Mouse (Mus musculus) liver, embryonic 12.5 days (tissue): ENCODE data around the gene Cbfa2t3. TPM values are rescaled to one million over a fixed set of nuclear protein-coding genes. Genes with fewer than 3 reads are reported as not detected.

Experiments
- ATAC-seq: fragments of 200-750 bp; cut with Nextera tagmentation; 2 replicates; pipeline ENCODE4 v1.8.0; 2017; ENCODE audit warnings: moderate number of reproducible peaks, mild to moderate bottlenecking, moderate library complexity
- H3K27ac ChIP-seq: fragments of 300-500 bp; sonication (generic); 2 replicates; pipeline ENCODE4 v1.5.1; 2016; ENCODE audit warnings: mild to moderate bottlenecking
- H3K27me3 ChIP-seq: fragments of 300-500 bp; sonication (generic); replicated peaks from 2 replicates; pipeline ENCODE4 v1.6.1; 2016; ENCODE audit warnings: mild to moderate bottlenecking, moderate library complexity
- H3K36me3 ChIP-seq: fragments of 300-500 bp; sonication (generic); 2 replicates; pipeline ENCODE4 v1.6.1; 2016; ENCODE audit warnings: mild to moderate bottlenecking, moderate library complexity
- H3K4me1 ChIP-seq: fragments of 300-500 bp; sonication (generic); 2 replicates; pipeline ENCODE4 v1.6.1; 2016
- H3K4me2 ChIP-seq: fragments of 300-500 bp; sonication (generic); 2 replicates; pipeline ENCODE4 v1.6.1; 2016; ENCODE audit warnings: mild to moderate bottlenecking, moderate library complexity
- H3K4me3 ChIP-seq: fragments of 300-500 bp; sonication (generic); 2 replicates; pipeline ENCODE4 v1.5.1; 2016; ENCODE audit warnings: mild to moderate bottlenecking, moderate library complexity
- H3K9ac ChIP-seq: fragments of 300-500 bp; sonication (generic); 2 replicates; pipeline ENCODE4 v1.6.1; 2016; ENCODE audit warnings: mild to moderate bottlenecking, moderate library complexity
- H3K9me3 ChIP-seq: fragments of 300-500 bp; sonication (generic); replicated peaks from 2 replicates; pipeline ENCODE4 v1.6.1; 2016; ENCODE audit warnings: mild to moderate bottlenecking, moderate library complexity
- WGBS: fragments of 180-500 bp; shearing (Covaris S2); methylation state at CpG from one replicate; pipeline ENCODE4 v1.1.7; 2016; ENCODE audit not compliant: insufficient replicate concordance; 5-methylcytosine and 5-hydroxymethylcytosine counted together
- polyA plus RNA-seq: library from polyadenylated mRNA; unstranded; fragments of >200 nt; fragmentation: Nextera tagmentation; extraction: Ambion mirVana; gene quantifications from 2 replicates; pipeline ENCODE4 v1.2.1, GENCODE M21; 2016

The Cbfa2t3 gene
- polyA plus RNA-seq, 1 experiment from 2014 or later: 7.7 TPM

- ATAC-seq: no peak
- Histone ChIP-seq H3K4me2 (peak overlapping the region; percentile 48; the same call in 1 of the 2 replicates), H3K4me3 (no peak overlapping the region), H3K9ac (peak overlapping the region; percentile 49; the same call in 1 of the 2 replicates), H3K9me3 (no peaks in the 10 kb centered on the region), H3K36me3 (no peaks in the 10 kb centered on the region), H3K27me3 (peaks cover 91% of the 10 kb centered on the region), H3K4me1 (peaks cover 60% of the 10 kb centered on the region), H3K27ac (peak overlapping the region; percentile 71; the same call in 1 of the 2 replicates)
- 81% methylated on average over 5 of the region's 5 CpGs for WGBS
These were observed 14.2 kb upstream of the Cbfa2t3 start for GRCm38 (mm10) chr8:122713157-122713518.

- Histone ChIP-seq H3K9me3 (no peaks in the 10 kb centered on the region), H3K4me3 (no peak overlapping the region), H3K9ac (peak overlapping the region; percentile 49), H3K36me3 (no peaks in the 10 kb centered on the region), H3K4me1 (peaks cover 54% of the 10 kb centered on the region), H3K4me2 (peak overlapping the region; percentile 48), H3K27ac (peak overlapping the region; percentile 71), H3K27me3 (peaks cover 91% of the 10 kb centered on the region)
- 41% methylated on average over 12 of the region's 12 CpGs for WGBS
- ATAC-seq: no peak; the same call in 1 of the 2 replicates
These were observed 13.7 kb upstream of the Cbfa2t3 start for GRCm38 (mm10) chr8:122712411-122713156.

DNA sequence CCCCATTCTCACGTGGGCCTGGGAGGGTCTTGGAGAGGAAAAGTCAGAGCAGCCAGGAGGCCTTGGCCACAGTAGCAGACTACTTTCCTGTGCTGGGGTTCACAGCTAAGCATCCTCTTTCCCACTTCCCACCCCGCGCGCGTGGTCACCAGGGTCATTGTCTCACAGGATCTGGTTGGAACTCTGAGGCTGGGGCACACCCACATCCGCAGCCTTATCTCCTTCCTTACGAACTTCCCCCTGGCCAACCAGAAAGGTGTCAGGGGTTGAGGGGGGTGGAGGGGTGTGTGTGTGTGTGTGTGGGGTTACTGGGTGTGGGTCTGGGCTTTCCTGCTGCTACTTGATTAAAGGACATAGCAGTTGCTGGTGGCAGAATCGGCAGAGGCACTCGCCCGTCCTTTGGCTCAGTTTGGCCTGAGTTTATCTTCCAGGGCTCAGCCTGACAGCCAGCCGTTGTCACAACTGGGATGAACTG is 13.0 kb upstream of the Cbfa2t3 start:
- Histone ChIP-seq H3K9me3 (no peaks in the 10 kb centered on the region), H3K27me3 (peaks cover 90% of the 10 kb centered on the region), H3K4me3 (no peak overlapping the region), H3K4me2 (peak overlapping the region; percentile 48), H3K4me1 (peaks cover 48% of the 10 kb centered on the region), H3K9ac (peak overlapping the region; percentile 49), H3K27ac (peak overlapping the region; percentile 71), H3K36me3 (no peaks in the 10 kb centered on the region)
- 7% methylated on average over 11 of the region's 11 CpGs for WGBS
- ATAC-seq: peak; percentile 86

GRCm38 (mm10) chr8:122711480-122711879 is 12.6 kb upstream of the Cbfa2t3 start:
- H3K9ac ChIP-seq: peak overlapping the region; percentile 49; the same call in 1 of the 2 replicates
- peaks cover 47% of the 10 kb centered on the region for H3K4me1 ChIP-seq
- H3K9me3 ChIP-seq: no peaks in the 10 kb centered on the region
- peaks cover 90% of the 10 kb centered on the region for H3K27me3 ChIP-seq
- no peak overlapping the region for H3K4me3 ChIP-seq
- peak; percentile 48 for ATAC-seq
- 32% methylated on average over 3 of the region's 3 CpGs for whole genome bisulfite sequencing
- H3K27ac ChIP-seq: peak overlapping the region; percentile 71
- peak overlapping the region; percentile 48 for H3K4me2 ChIP-seq
- H3K36me3 ChIP-seq: no peaks in the 10 kb centered on the region

DNA sequence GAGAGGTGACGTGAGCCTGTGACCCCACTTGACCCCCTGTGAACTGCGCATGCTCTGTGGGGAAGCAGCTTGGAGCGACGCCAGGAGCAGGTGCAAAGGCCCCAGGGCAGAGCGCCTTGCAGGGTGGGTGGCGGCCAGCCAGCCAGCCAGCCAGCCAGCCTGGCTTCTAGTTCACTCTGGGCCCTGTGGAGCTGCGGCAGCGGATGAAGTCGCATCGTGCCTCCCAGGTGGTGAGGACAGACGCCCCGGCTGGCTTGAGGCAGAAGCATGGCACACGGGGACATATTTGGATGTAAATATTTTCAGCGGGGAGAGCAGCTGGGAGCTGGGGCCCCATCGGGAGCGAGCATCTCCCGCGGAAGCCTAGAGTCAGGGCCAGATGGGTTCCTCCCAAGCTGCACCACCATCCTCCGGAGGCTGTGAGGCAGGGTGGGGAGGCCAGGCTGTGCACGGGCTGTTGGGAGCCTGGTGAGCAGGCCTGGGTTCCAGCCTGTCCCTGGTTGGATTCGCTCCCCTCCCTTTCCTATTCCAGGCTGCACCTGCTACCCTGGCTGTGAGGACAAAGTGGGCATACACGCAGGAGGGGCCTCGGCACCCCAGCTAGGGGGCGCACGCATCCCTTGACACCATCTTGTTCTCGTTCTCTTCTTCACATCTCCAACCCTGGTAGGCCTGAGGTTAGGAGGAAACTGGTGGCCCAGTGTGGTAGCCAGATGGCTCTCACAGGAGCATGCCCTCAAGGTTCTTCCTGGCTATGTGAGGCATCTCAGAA is 10.6 kb upstream of the Cbfa2t3 start:
- Histone ChIP-seq H3K4me2 (no peak overlapping the region), H3K4me3 (no peak overlapping the region), H3K36me3 (no peaks in the 10 kb centered on the region), H3K9me3 (no peaks in the 10 kb centered on the region), H3K27me3 (peaks cover 82% of the 10 kb centered on the region), H3K4me1 (peaks cover 64% of the 10 kb centered on the region), H3K9ac (no peak overlapping the region), H3K27ac (no peak overlapping the region)
- WGBS: 49% methylated on average over 26 of the region's 26 CpGs
- no peak for ATAC-seq

GRCm38 (mm10) chr8:122707184-122707583 is 8.3 kb upstream of the Cbfa2t3 start:
- H3K9ac ChIP-seq: no peak overlapping the region
- H3K27ac ChIP-seq: no peak overlapping the region
- no peaks in the 10 kb centered on the region for H3K36me3 ChIP-seq
- no peak overlapping the region for H3K4me2 ChIP-seq
- WGBS: 52% methylated on average over 4 of the region's 4 CpGs
- H3K9me3 ChIP-seq: no peaks in the 10 kb centered on the region
- H3K27me3 ChIP-seq: peaks cover 60% of the 10 kb centered on the region
- ATAC-seq: no peak
- no peak overlapping the region for H3K4me3 ChIP-seq
- H3K4me1 ChIP-seq: peaks cover 62% of the 10 kb centered on the region

DNA sequence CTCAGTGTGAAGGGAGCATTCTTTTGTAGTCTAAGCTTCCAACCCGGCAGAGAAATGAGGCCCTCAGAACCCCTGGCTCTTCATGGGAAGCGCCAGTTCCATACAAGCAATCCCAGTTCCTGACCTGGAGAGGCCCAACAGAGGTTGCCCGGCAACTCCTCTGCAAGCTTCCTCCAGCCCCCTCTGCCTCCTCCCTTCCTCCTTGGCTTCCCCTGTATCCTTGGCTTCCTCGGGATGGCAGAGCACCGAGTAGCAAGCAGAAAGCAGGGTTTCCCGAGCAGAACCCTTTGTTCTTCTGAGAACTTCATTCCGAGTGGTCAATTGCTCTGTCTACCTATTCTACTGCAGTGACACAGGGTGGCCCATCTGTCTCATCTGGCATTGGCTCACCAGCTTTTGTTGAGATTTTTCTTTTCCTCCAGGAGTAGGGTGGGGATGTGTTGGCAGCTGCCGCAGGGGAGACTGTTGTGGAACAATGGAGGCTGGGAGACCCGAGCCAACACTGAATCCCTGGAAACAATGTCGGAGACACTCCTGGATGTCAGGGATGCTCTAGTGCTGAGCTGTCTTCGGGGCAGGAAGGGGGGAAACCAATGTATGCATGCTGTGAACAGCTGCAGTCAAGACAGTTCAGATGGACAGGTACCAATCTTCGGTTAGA is 7.1 kb upstream of the Cbfa2t3 start:
- H3K9me3 ChIP-seq: no peaks in the 10 kb centered on the region
- H3K4me3 ChIP-seq: no peak overlapping the region
- no peak overlapping the region for H3K4me2 ChIP-seq
- 61% methylated on average over 12 of the region's 12 CpGs for WGBS
- ATAC-seq: no peak
- peaks cover 62% of the 10 kb centered on the region for H3K4me1 ChIP-seq
- H3K36me3 ChIP-seq: no peaks in the 10 kb centered on the region
- H3K9ac ChIP-seq: no peak overlapping the region
- no peak overlapping the region for H3K27ac ChIP-seq
- peaks cover 54% of the 10 kb centered on the region for H3K27me3 ChIP-seq

DNA sequence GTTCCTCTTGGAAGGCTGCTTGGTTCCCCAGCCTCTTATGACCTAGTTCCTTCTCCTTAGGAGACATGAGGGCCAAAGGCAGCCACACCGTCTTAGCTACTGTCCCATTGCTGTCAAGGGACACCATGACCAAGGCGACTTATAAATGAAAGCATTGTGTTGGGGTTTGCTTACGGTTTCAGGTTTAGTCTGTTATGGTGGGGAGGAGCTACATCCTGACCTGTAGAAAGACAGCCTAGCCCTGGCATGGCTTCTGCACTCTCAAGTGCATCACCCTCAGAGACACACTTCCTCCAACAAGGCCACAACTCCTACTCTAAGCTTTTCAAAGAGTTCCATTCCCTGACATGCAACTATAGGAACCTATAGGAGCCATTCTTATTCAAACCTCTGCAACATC is 5.7 kb upstream of the Cbfa2t3 start:
- H3K4me1 ChIP-seq: peaks cover 63% of the 10 kb centered on the region
- H3K4me3 ChIP-seq: no peak overlapping the region
- WGBS: 83% methylated on average over 3 of the region's 3 CpGs
- H3K27me3 ChIP-seq: peaks cover 40% of the 10 kb centered on the region
- H3K36me3 ChIP-seq: no peaks in the 10 kb centered on the region
- no peak overlapping the region for H3K4me2 ChIP-seq
- H3K9ac ChIP-seq: no peak overlapping the region
- no peak overlapping the region for H3K27ac ChIP-seq
- no peak for ATAC-seq
- H3K9me3 ChIP-seq: no peaks in the 10 kb centered on the region

DNA sequence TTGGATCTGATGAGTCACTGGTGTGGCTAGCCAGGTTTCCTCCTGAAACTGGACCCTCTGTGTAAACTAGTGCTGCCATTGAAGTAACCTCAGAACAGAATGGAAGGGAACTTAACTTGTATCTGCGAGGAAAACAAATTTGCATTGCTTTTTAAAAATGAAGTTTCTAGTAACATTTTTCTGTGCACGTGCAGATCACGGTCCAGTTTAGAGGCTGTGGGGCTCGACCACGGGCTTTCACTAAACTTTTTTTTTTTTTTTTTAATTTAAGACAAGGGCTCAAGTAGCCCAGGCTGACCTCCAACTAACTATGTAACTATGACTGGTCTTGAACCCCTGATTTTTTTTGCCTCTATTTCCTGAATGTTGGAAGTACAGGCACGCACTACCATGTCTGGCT is 4.0 kb upstream of the Cbfa2t3 start:
- Histone ChIP-seq H3K4me2 (no peak overlapping the region; the same call in 1 of the 2 replicates), H3K9me3 (no peaks in the 10 kb centered on the region), H3K9ac (no peak overlapping the region), H3K27ac (no peak overlapping the region), H3K27me3 (peaks cover 28% of the 10 kb centered on the region), H3K4me3 (no peak overlapping the region), H3K36me3 (no peaks in the 10 kb centered on the region), H3K4me1 (peaks cover 73% of the 10 kb centered on the region)
- WGBS: 59% methylated on average over 6 of the region's 6 CpGs
- ATAC-seq: no peak

GRCm38 (mm10) chr8:122702301-122702941 is 3.5 kb upstream of the Cbfa2t3 start:
- Histone ChIP-seq H3K9me3 (no peaks in the 10 kb centered on the region), H3K36me3 (no peaks in the 10 kb centered on the region), H3K9ac (no peak overlapping the region), H3K27me3 (peaks cover 23% of the 10 kb centered on the region), H3K4me3 (no peak overlapping the region), H3K4me1 (peaks cover 78% of the 10 kb centered on the region), H3K4me2 (peak overlapping the region; percentile 11), H3K27ac (no peak overlapping the region)
- no peak for ATAC-seq
- WGBS: 14% methylated on average over 10 of the region's 10 CpGs

- Histone ChIP-seq H3K27me3 (peaks cover 15% of the 10 kb centered on the region), H3K9ac (peak overlapping the region; percentile 80; the same call in 1 of the 2 replicates), H3K4me3 (no peak overlapping the region), H3K9me3 (no peaks in the 10 kb centered on the region), H3K4me2 (peak overlapping the region; percentile 82; the same call in 1 of the 2 replicates), H3K36me3 (no peaks in the 10 kb centered on the region), H3K27ac (peak overlapping the region; percentile 84; the same call in 1 of the 2 replicates), H3K4me1 (peaks cover 86% of the 10 kb centered on the region)
- ATAC-seq: no peak
- 34% methylated on average over 12 of the region's 12 CpGs for WGBS
These were observed 2.7 kb upstream of the Cbfa2t3 start for GRCm38 (mm10) chr8:122701441-122702185.
